ENCODE assay signal across 1 mouse cellular context in the genomic region with DNA sequence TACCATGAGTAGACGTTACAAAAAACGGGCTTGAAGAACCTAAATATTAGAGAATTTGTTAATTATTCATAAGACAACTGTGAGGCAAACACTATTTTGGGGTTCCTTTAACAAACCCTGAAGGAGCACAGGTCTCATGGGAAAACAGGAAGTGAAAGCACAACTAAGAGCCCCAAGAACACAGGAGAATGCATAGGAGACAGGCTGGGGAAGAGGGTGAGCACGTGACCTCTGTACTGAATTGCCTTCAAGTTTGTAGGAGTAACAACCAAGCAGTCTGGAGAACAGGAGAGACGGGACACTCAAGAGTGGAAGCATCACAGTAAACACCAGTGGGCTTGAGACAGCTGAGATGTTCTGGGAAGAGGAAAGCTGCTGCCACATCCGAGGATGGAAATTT.
A peak's percentile ranks its signal among the peaks of the same experiment; 100 is the strongest.
TF ChIP-seq lines count a peak whose summit lies in the region.

No protein-coding gene starts in this region.

TF ChIP-seq in CH12.LX, 34 proteins besides CTCF, POLR2A, EP300 and RAD21:
- peak; percentile 55 for TF ChIP-seq BHLHE40 (IDR thresholded peaks at IDR 0.05; ENCODE audit: low read depth, low read length)
- TF ChIP-seq USF2 (conservative IDR thresholded peaks at IDR 0.05; ENCODE audit: low read depth, low read length), result peak; percentile 32
- TF ChIP-seq MAX (IDR thresholded peaks at IDR 0.05; ENCODE audit: low read length), result peak; percentile 20; the same call in 1 of the 2 replicates
- TF ChIP-seq E2F4 (IDR thresholded peaks at IDR 0.05; ENCODE audit: insufficient replicate concordance, low read depth, low read length), result no peak
- 0 out of 2 replicates have a peak, but pooled peaks have one; percentile 35 for TF ChIP-seq IRF4 (IDR thresholded peaks at IDR 0.05; ENCODE audit: low read depth, low read length)
- peak; percentile 47 for TF ChIP-seq USF1 (IDR thresholded peaks at IDR 0.05; ENCODE audit: low read depth, low read length)
